Mouse (Mus musculus): ENCODE measurements at regions not wholly inside any gene's neighbourhood (a gene's known extent, or its start where the extent isn't known, plus 50 kb on each side); places are given as distances from the start of the nearest gene placed in this dataset.

DNA sequence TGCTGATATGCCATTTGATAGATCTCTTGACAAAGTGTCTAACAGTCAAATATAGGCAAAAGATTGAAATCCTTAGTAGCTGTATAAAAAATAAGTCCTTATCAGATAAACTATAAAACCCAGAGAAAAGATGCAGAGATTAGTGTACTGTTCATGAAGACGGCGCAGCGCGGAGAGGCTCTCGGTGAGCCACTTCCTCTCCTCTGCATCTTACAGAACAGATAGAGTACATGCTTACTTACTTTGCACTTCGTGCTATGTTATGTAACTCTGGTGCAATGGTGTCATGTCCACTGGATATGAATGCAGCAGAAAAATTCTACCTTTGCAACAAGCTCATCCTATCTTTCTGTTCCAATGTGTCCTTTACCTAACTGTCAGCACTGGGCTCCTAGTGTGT, 2593.5 kb upstream of the Gm7489 start:
- no peak for TF ChIP-seq CTCF (IDR thresholded peaks at IDR 0.05; ENCODE audit: control insufficient read depth, insufficient read depth, low read length)
- no peak for TF ChIP-seq POLR2A (IDR thresholded peaks at IDR 0.05; ENCODE audit: borderline replicate concordance, control insufficient read depth, low read depth, low read length)

Data from bone marrow, adult 2 months (tissue).